Mouse (Mus musculus) R1 (cell line): ENCODE results near the gene Ttc30a1.

ENCODE experiments used
- DNase-seq: peaks from one replicate; pipeline ENCODE4 v3.0.0-alpha.2; 2018; ENCODE audit warnings: low read depth, low spot score

The Ttc30a1 gene

GRCm38 (mm10) chr2:75981440-75982081, at the start of gene Ttc30a1:
Ttc30a1 (minus strand) TSS chr2:75981967.
- peak; percentile 95 for DNase-seq

GRCm38 (mm10) chr2:76030080-76030479, 48.3 kb upstream of the Ttc30a1 start:
- DNase-seq = peak; percentile 33

GRCm38 (mm10) chr2:76029081-76029901, 47.5 kb upstream of the Ttc30a1 start:
- peak; percentile 17 for DNase-seq

GRCm38 (mm10) chr2:76016890-76017289, 35.1 kb upstream of the Ttc30a1 start:
- DNase-seq = no peak

GRCm38 (mm10) chr2:76016136-76016535, 34.4 kb upstream of the Ttc30a1 start:
- DNase-seq = no peak

- no peak for DNase-seq
These were observed 33.7 kb upstream of the Ttc30a1 start for GRCm38 (mm10) chr2:76015460-76015859.

GRCm38 (mm10) chr2:76014659-76015058, 32.9 kb upstream of the Ttc30a1 start:
- DNase-seq = no peak

- DNase-seq = peak; percentile 28
These were observed 24.4 kb upstream of the Ttc30a1 start for GRCm38 (mm10) chr2:76006194-76006593.

GRCm38 (mm10) chr2:76002899-76003298, 21.1 kb upstream of the Ttc30a1 start:
- no peak for DNase-seq

- DNase-seq = peak; percentile 62
These were observed 19.6 kb upstream of the Ttc30a1 start for GRCm38 (mm10) chr2:76001392-76001791.

GRCm38 (mm10) chr2:75999636-76000035, 17.9 kb upstream of the Ttc30a1 start:
- no peak for DNase-seq

GRCm38 (mm10) chr2:75998692-75999091, 16.9 kb upstream of the Ttc30a1 start:
- no peak for DNase-seq

GRCm38 (mm10) chr2:75997726-75998125, 16.0 kb upstream of the Ttc30a1 start:
- no peak for DNase-seq

GRCm38 (mm10) chr2:75994841-75995240, 13.1 kb upstream of the Ttc30a1 start:
- DNase-seq = no peak

- DNase-seq = no peak
These were observed 9.9 kb upstream of the Ttc30a1 start for GRCm38 (mm10) chr2:75991581-75992205.

GRCm38 (mm10) chr2:75990885-75991539, 9.2 kb upstream of the Ttc30a1 start:
- DNase-seq = peak; percentile 89

GRCm38 (mm10) chr2:75989694-75990093, 7.9 kb upstream of the Ttc30a1 start:
- no peak for DNase-seq

- DNase-seq = peak; percentile 39
These were observed 7.1 kb upstream of the Ttc30a1 start for GRCm38 (mm10) chr2:75988779-75989363.

GRCm38 (mm10) chr2:75988378-75988777, 6.6 kb upstream of the Ttc30a1 start:
- DNase-seq = peak; percentile 41

GRCm38 (mm10) chr2:75987739-75988138, 6.0 kb upstream of the Ttc30a1 start:
- DNase-seq = no peak

GRCm38 (mm10) chr2:75985124-75985523, 3.4 kb upstream of the Ttc30a1 start:
- DNase-seq = peak; percentile 88

- no peak for DNase-seq
These were observed 2.1 kb upstream of the Ttc30a1 start for GRCm38 (mm10) chr2:75983847-75984246.
